Mouse (Mus musculus) liver, embryonic 14.5 days (tissue): ENCODE data around the gene Atxn1.

Source experiments
- CTCF ChIP-seq: IDR thresholded peaks from 2 replicates; pipeline ENCODE4 v1.5.1; 2016; ENCODE audit warnings: antibody characterized with exemption, low read depth, control low read depth
- EP300 ChIP-seq: IDR thresholded peaks from 2 replicates; pipeline ENCODE4 v1.6.1; 2016; ENCODE audit warnings: antibody characterized with exemption, low read depth

DNA sequence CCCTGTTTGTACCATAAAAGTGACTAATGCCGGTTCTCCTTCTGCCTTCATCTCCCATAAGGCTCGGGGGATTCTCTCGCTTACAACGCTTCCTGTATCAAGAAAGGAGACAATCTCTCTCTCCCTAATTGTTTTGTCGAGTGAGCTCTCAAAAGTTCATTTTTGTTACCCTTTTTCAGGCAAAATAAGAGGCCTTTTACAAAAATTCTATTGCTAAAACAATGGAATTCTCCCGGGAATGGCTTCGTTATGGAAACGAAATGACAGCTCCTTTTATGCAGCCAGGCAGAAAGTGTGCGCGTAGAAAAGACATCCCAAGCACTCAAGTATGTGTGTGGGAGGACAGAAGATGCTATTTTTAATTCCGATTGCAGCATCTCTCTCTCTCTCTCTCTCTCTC lies 255.4 kb downstream of the Atxn1 start:
- no peak for TF ChIP-seq CTCF
- no peak for TF ChIP-seq EP300
